Mouse (Mus musculus): ENCODE measurements at regions not wholly inside any gene's neighbourhood (a gene's known extent, or its start where the extent isn't known, plus 50 kb on each side); places are given as distances from the start of the nearest gene placed in this dataset.

DNA sequence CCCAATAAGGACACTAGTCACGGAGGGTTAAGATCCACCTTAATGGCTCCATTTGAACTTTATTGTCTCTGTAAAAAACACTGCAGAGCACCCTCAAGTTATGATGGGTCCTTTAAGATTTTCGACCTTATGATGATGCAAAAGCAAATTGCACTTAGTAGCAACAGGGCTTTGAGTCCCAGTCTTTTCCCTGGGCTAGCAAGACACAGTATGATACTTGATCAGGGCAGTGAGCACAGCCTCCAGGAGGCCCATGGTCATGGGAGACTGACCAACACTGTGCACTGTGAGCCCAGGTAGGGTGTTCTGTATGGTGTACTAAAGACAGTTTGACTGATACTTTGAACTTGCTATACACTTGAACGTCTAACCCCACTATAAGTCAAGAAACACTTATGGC is 73.4 kb upstream of the Lnx1 start:
- TF ChIP-seq CTCF (IDR thresholded peaks at IDR 0.05): no peak
- TF ChIP-seq EP300 (IDR thresholded peaks at IDR 0.05): no peak
